In the genomic region with DNA sequence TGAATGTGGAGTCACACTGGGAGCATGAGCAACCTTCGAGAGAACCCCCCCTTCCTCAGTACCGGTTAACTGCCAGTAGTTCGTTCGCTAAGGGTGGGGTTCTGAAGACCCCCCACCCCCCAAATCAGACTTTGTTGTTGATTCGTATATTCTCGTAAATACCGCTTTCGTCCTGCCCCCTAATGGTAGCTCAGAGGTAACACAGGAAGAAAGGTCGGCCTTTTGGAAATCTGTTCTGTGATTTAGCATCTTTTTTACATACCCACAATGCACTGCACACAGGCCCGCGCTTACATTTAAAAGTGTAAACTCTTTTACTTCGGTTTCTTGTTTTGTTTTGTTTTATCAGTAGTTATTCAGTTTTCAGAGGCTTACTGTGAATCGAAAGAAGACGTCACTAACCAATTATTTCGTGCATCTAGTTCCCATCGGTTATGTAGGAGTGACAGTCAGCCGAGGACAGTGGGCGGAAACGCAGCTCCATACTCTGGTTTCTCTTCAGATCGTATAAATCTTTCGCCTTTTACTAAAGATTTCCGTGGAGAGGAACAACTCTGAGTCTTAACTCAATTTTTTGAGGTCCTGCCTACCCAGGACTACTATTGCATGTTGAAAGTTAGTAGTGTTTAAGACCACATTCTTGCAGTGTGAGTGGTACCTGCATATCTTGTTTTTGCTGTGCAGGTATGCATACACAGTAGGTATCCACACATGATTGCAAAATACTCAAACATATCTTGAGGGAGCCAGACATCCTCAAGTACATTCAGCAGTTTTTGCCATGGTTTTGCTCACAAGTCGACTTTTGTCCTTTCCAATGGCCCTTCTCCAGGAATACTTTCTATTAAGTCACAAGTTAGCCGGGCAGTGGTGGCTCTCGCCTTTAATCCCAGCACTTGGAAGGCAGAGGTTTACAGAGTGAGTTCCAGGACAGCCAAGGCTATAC, we compare ENCODE assay signal across 7 mouse cellular contexts. TPM values are rescaled to one million over a fixed set of nuclear protein-coding genes. Genes with fewer than 3 reads are reported as not detected.
DNase-seq lines count a peak whose midpoint lies in the region; ATAC-seq lines count a peak whose summit lies in the region.

No protein-coding gene starts in this region.

- peak; percentile 69 for ATAC-seq in heart, embryonic 16.5 days (replicated peaks; ENCODE audit: extremely low read depth, insufficient read depth, low FRiP score)
- peak; percentile 85; the same call in 1 of the 2 replicates for ATAC-seq in stomach, embryonic 14.5 days (ENCODE audit: insufficient number of reproducible peaks, insufficient read depth, low FRiP score, low read depth)

- no peaks in the 10 kb centered on the region for H3K9me3 ChIP-seq in heart, embryonic 16.5 days (replicated peaks; ENCODE audit: control insufficient read depth, low read length)
- no peaks in the 10 kb centered on the region for H3K9me3 ChIP-seq in megakaryocyte, embryonic 14.5 days
- H3K9me3 ChIP-seq in stomach, embryonic 14.5 days (ENCODE audit: control insufficient read depth, low read depth, low read length), result no peaks in the 10 kb centered on the region

- no peaks in the 10 kb centered on the region for H3K36me3 ChIP-seq in heart, embryonic 16.5 days (ENCODE audit: control insufficient read depth, insufficient read depth)
- no peaks in the 10 kb centered on the region for H3K36me3 ChIP-seq in megakaryocyte, embryonic 14.5 days (replicated peaks; ENCODE audit: low read length)
- H3K36me3 ChIP-seq in stomach, embryonic 14.5 days (ENCODE audit: control insufficient read depth, insufficient read depth, low read length), result no peaks in the 10 kb centered on the region

- H3K27ac ChIP-seq in heart, embryonic 16.5 days (ENCODE audit: low read length), result peak overlapping the region; percentile 74
- peak overlapping the region; percentile 67; the same call in 1 of the 2 replicates for H3K27ac ChIP-seq in stomach, embryonic 14.5 days (ENCODE audit: low read length)

- H3K4me1 ChIP-seq in heart, embryonic 16.5 days (ENCODE audit: control insufficient read depth, insufficient read depth, low read length), result no peaks in the 10 kb centered on the region
- peaks cover 17% of the 10 kb centered on the region for H3K4me1 ChIP-seq in megakaryocyte, embryonic 14.5 days
- no peaks in the 10 kb centered on the region for H3K4me1 ChIP-seq in stomach, embryonic 14.5 days (ENCODE audit: control insufficient read depth, insufficient read depth, low read length)

- peak; percentile 86 for DNase-seq in CD4-positive helper T cell, adult 2 months (ENCODE audit: low read depth, low spot score)
- DNase-seq in ES-CJ7 (ENCODE audit: low read depth, low spot score), result peak; percentile 92
- peak; percentile 91 for DNase-seq in embryo, embryonic 11 days
- peak; percentile 65 for DNase-seq in kidney, postnatal 14 days

- peak overlapping the region; percentile 46 for H3K4me3 ChIP-seq in heart, embryonic 16.5 days (ENCODE audit: low read length)
- H3K4me3 ChIP-seq in megakaryocyte, embryonic 14.5 days (replicated peaks), result peak overlapping the region; percentile 87
- peak overlapping the region; percentile 20 for H3K4me3 ChIP-seq in stomach, embryonic 14.5 days (ENCODE audit: low read depth, low read length)

- H3K27me3 ChIP-seq in heart, embryonic 16.5 days (ENCODE audit: control insufficient read depth, insufficient read depth, low read length), result no peaks in the 10 kb centered on the region
- peaks cover 2% of the 10 kb centered on the region for H3K27me3 ChIP-seq in megakaryocyte, embryonic 14.5 days (replicated peaks)
- H3K27me3 ChIP-seq in stomach, embryonic 14.5 days (ENCODE audit: control insufficient read depth, insufficient read depth, low read length), result no peaks in the 10 kb centered on the region

- peak overlapping the region; percentile 71 for H3K9ac ChIP-seq in heart, embryonic 16.5 days (ENCODE audit: low read length)
- peak overlapping the region; percentile 18; the same call in 1 of the 2 replicates for H3K9ac ChIP-seq in stomach, embryonic 14.5 days (replicated peaks; ENCODE audit: low read depth, low read length)

- peak overlapping the region; percentile 73 for H3K4me2 ChIP-seq in heart, embryonic 16.5 days (ENCODE audit: low read depth, low read length)
- H3K4me2 ChIP-seq in stomach, embryonic 14.5 days (replicated peaks; ENCODE audit: low read depth, low read length), result peak overlapping the region; percentile 35

- 2% methylated on average over 25 of the region's 25 CpGs for WGBS in heart, embryonic 16.5 days
- 2% methylated on average over 25 of the region's 25 CpGs for WGBS in stomach, embryonic 14.5 days

RNA-seq across cellular contexts. Expression of a gene that starts 19.9 kb away (rescaled TPM):
- polyA plus RNA-seq in heart, embryonic 16.5 days (2015; fragmentation: Nextera tagmentation; extraction: Ambion mirVana), result 36.5 and 39.9 TPM in 2 replicates
- polyA plus RNA-seq in megakaryocyte, embryonic 14.5 days (2012; ENCODE audit: insufficient read depth, low replicate concordance), result 5.6 and 8.3 TPM in 2 replicates
- polyA plus RNA-seq in stomach, embryonic 14.5 days (2014; fragmentation: Nextera tagmentation; extraction: Ambion mirVana), result 54.5 and 55.0 TPM in 2 replicates

RNA-seq across cellular contexts. Expression of a gene that starts 46.3 kb away (rescaled TPM):
- 420 and 513 TPM in 2 replicates for polyA plus RNA-seq in heart, embryonic 16.5 days (2015; fragmentation: Nextera tagmentation; extraction: Ambion mirVana)
- 358 and 2,282 TPM in 2 replicates for polyA plus RNA-seq in megakaryocyte, embryonic 14.5 days (2012; ENCODE audit: insufficient read depth, low replicate concordance)
- 1,401 and 1,488 TPM in 2 replicates for polyA plus RNA-seq in stomach, embryonic 14.5 days (2014; fragmentation: Nextera tagmentation; extraction: Ambion mirVana)

RNA-seq across cellular contexts. Expression of a gene that starts 49.4 kb away (rescaled TPM):
- polyA plus RNA-seq in heart, embryonic 16.5 days (2015; fragmentation: Nextera tagmentation; extraction: Ambion mirVana), result 36.8 and 39.9 TPM in 2 replicates
- polyA plus RNA-seq in megakaryocyte, embryonic 14.5 days (2012; ENCODE audit: insufficient read depth, low replicate concordance), result 0.53 TPM in 1 of 2 replicates, not detected in the other
- 18.9 and 19.4 TPM in 2 replicates for polyA plus RNA-seq in stomach, embryonic 14.5 days (2014; fragmentation: Nextera tagmentation; extraction: Ambion mirVana)

RNA-seq across cellular contexts. Expression of a gene that starts 49.6 kb away (rescaled TPM):
- polyA plus RNA-seq in heart, embryonic 16.5 days (2015; fragmentation: Nextera tagmentation; extraction: Ambion mirVana), result 0.85 and 0.95 TPM in 2 replicates
- polyA plus RNA-seq in megakaryocyte, embryonic 14.5 days (2012; ENCODE audit: insufficient read depth, low replicate concordance), result not detected in 2 replicates
- 0.30 and 1.3 TPM in 2 replicates for polyA plus RNA-seq in stomach, embryonic 14.5 days (2014; fragmentation: Nextera tagmentation; extraction: Ambion mirVana)

Comparison
In these comparisons a context has a peak if more than half of its experiments do, and no peak if none do; other contexts are left out.
1. Peak in every context shown above with its lines: DNase-seq, ATAC-seq, H3K4me3 ChIP-seq and H3K27ac ChIP-seq.
2. H3K4me3 ChIP-seq: peak in every context shown above with its lines; median percentile 87 in megakaryocyte, embryonic 14.5 days; 46 in heart, embryonic 16.5 days; 20 in stomach, embryonic 14.5 days.
3. RNA of a gene that starts 49.4 kb away (polyA plus RNA-seq): 36.8 to 39.9 TPM in heart, embryonic 16.5 days and 18.9 to 19.4 TPM in stomach, embryonic 14.5 days; 0.53 TPM in megakaryocyte, embryonic 14.5 days; every median in the first group is over 10 times any median in the second.